Mouse (Mus musculus): ENCODE measurements around the gene Nsmce3. TPM values are rescaled to one million over a fixed set of nuclear protein-coding genes. Genes with fewer than 3 reads are reported as not detected.

The Nsmce3 gene
- polyA plus RNA-seq (2017; shearing (Covaris generic)): 3.9 TPM

DNA sequence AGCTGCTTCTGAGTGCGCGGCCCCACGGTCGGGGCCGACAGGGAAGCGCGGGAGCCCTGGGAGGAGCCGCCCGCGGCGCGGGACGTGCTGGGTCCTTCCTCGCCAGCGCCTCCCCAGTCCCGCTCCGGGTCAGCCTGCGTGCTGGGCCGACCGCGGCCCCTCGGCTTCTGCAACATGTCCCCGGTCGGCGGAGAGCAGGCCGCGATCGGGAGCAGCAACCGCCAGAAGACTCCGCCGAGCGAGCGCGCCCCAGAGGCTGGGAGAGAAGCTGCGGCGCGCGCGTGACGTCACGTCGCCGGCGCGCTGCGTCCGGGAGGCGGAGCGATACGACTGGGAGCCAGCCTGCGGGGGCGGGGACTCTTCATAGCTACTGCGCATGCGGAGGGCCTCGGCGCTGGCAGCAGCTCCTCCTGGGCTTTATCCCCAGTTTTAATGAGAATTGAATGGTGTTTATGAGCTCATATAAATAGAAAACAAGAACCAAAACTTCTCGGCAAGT is at the start of gene Nsmce3:
Gene Nsmce3 (minus strand): TSS at position 255 of the 499 bp plus-strand sequence.

